Mouse (Mus musculus) gastrocnemius, postnatal 36 days (tissue): ENCODE measurements around the gene Slc25a10. TPM values are rescaled to one million over a fixed set of nuclear protein-coding genes. Genes with fewer than 3 reads are reported as not detected.

Experiments
- DNase-seq, 2 experiments: peaks; one replicate each; pipeline ENCODE4 v3.0.0; 2022
- intact Hi-C: fragments of 180-260 bp; cut with DNase I; formaldehyde crosslinking; loops from one replicate; pipeline ENCODE4 v1.15.1; 2025
- total RNA-seq, 2 experiments: library from RNA; stranded (reverse); gene quantifications; 2 replicates each; pipeline ENCODE4 v1.2.3; 2021

Slc25a10 gene
- total RNA-seq, 2 experiments from 2014 or later, result 3.7 to 4.5 TPM

GRCm38 (mm10) chr11:120483448-120483934 lies 8.1 kb upstream of the Slc25a10 start:
- intact Hi-C loops, result no loop called here
- DNase-seq, result no peak

GRCm38 (mm10) chr11:120484265-120484981 lies 7.2 kb upstream of the Slc25a10 start, which contains the start of gene Mrpl12:
Gene Mrpl12 (plus strand): TSS chr11:120484613.
- DNase-seq, result peak; percentile 83 to 85
- intact Hi-C loops, result no loop called here

- intact Hi-C loops, result no loop called here
- DNase-seq, result no peak
Observed at GRCm38 (mm10) chr11:120485251-120485650, 6.4 kb upstream of the Slc25a10 start.

DNA sequence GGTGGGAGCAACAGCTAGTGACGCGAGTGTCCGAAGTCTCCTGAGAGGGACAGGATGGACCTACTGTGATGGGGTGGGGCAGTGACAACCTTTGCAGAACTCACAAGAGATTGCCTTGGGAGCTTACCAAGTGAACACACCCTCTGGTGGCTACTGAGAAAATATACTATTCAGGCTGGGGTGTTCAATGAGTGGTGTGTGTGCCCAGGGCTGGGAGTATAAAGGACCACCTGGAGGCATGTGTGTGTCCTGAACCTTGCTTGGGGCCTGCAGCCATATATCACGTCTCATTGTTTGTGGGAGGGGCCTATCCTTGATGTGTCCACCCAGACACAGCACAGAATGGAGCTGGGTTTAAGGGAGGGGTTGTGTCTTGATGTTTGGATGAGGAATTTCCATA lies 3.1 kb upstream of the Slc25a10 start:
- intact Hi-C loops, result no loop called here
- no peak for DNase-seq

DNA sequence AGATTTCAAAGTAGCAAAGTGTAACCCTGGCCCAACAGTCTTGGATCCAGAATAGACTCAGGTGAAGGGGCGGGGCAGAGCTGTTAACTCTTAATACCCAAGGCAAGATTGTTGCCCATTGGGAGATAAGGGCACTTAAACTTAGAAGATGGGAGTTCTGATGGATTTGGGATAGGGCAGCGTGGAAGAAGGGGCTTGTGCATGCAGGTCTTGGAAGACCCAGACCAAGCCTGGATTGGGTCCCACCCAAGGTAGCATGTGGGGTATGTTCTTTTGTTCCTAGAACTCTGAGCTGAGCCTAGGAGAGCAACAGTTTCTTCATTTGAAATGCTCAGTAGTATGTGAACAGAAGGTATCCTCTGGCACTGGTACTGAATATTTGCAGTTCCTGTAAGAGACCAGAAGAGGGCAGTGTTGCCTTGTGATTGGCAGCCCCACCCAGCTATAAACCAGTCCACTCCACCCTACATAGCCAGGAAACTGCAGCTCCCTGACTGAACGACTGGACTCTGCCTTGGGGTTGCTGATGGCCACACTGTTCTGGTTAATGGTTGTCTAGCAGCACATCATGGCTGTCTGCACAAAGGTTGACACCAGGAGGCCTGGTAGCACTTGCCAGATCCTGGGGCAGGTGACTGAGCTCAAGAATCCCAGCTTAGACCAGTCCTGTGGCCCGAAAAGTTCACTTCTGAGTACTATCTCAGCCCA lies 2.4 kb upstream of the Slc25a10 start:
- DNase-seq, result peak in 1 of 2 experiments; percentile 36
- intact Hi-C loops, result no loop called here

- intact Hi-C loops, result loop anchor here (5.0 to 10.0 kb wide), 2 partner anchors 122 to 294 kb away; partner anchors contain the start of genes Gps1 and Rfng
- no peak for DNase-seq
Observed at GRCm38 (mm10) chr11:120490291-120491046, 1.2 kb upstream of the Slc25a10 start.

GRCm38 (mm10) chr11:120492024-120492877 lies 611 bp downstream of the Slc25a10 start:
- intact Hi-C loops, result loop anchor here (5.0 to 10.0 kb wide), 2 partner anchors 120 to 293 kb away; partner anchors contain the start of genes Gps1 and Rfng
- DNase-seq, result no peak

DNA sequence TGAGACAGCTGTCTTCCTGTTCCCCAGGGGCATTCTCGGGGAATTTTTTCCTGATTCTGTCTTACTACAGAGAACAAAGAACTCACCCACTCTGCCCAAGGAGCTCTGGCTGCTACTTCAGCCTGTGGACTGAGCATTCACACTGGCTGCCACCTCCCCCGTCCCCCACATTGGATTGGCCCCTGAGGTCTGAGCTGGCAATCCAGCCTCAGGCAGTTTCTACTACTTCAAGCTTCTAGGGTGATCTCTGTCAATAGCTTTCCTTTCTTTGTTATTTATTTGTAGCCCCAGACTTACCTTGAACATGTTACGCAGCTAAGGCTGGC lies 1.2 kb downstream of the Slc25a10 start:
- intact Hi-C loops, result loop anchor here (5.0 to 10.0 kb wide), 2 partner anchors 119 to 292 kb away; partner anchors contain the start of genes Gps1 and Rfng
- DNase-seq, result no peak

GRCm38 (mm10) chr11:120493351-120493750 lies 1.7 kb downstream of the Slc25a10 start:
- intact Hi-C loops, result loop anchor here (5.0 to 10.0 kb wide), 2 partner anchors 119 to 291 kb away; partner anchors contain the start of genes Gps1 and Rfng
- no peak for DNase-seq

DNA sequence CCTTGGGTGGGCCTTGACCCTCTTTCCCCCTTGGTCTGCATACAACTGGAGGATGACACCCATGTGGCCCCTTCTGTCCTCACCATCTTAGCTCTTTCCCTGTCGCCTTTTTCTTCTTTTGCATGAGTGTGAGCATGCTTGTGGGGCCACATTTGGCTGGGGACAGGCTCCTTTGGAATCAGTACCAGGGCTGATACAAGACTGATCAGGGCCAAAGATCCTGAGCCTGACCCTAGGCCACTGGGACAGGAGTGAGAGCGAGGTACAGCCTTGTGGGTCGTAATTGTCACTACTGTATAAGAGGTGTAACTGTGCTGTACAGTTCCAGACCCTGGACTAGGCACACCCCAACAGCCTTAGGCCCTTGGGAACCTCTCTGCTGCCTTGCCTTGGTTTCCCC lies 2.3 kb downstream of the Slc25a10 start:
- DNase-seq, result no peak
- intact Hi-C loops, result loop anchor here (5.0 to 10.0 kb wide), 2 partner anchors 118 to 291 kb away; partner anchors contain the start of genes Gps1 and Rfng

- intact Hi-C loops, result loop anchor here (10.0 kb wide), 1 partner anchor 287 kb away; the partner anchor contains the start of genes Gps1 and Rfng
- no peak for DNase-seq
Observed at GRCm38 (mm10) chr11:120497436-120497835, 5.8 kb downstream of the Slc25a10 start.

- no peak for DNase-seq
- intact Hi-C loops, result loop anchor here (10.0 kb wide), 1 partner anchor 287 kb away; the partner anchor contains the start of genes Gps1 and Rfng
Observed at GRCm38 (mm10) chr11:120498226-120498625, 6.6 kb downstream of the Slc25a10 start.

DNA sequence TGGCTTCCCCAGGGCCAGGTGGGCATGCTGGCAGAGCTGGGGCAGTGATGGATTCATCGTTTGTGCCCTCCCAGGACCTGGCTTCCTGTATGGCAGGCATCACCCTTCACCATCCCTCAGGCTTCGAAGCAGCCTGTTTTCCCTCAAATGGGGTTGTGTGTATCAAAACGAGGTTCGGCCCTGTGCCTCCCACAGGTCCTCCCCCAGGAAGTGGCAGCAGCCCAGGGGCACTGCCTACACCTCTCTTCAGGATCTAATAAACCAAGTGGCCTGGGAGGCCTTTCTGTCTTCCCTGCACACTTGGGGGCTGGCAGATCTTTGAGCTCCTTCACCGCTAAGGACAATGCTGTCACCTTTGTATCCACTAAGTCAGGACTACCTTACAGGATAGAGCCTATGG lies 7.3 kb downstream of the Slc25a10 start:
- intact Hi-C loops, result loop anchor here (10.0 kb wide), 1 partner anchor 286 kb away; the partner anchor contains the start of genes Gps1 and Rfng
- DNase-seq, result no peak

GRCm38 (mm10) chr11:120499894-120500293 lies 8.3 kb downstream of the Slc25a10 start:
- intact Hi-C loops, result loop anchor here (10.0 kb wide), 1 partner anchor 285 kb away; the partner anchor contains the start of genes Gps1 and Rfng
- no peak for DNase-seq

DNA sequence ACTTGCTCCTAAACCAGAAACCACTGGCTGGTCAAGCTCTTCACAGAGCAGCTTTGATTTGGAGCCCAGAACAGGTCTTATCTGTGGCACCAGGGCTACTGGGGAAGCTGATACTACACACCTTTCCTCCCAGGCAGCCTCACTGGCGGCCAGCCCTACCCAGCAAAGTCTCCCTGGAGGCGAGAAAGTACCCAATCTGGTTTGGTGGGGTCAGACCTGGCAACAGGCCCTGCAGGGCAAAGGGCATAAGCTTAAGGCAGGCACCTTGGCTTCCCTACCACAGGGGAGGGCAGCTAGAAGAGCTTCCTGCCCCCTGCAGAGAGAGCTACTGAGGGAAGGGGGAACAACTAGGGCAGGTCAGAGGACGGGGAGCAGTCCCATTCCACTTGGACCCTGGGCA lies 8.7 kb downstream of the Slc25a10 start:
- intact Hi-C loops, result no loop called here
- no peak for DNase-seq

GRCm38 (mm10) chr11:120501018-120501417 lies 9.4 kb downstream of the Slc25a10 start:
- intact Hi-C loops, result no loop called here
- no peak for DNase-seq

DNA sequence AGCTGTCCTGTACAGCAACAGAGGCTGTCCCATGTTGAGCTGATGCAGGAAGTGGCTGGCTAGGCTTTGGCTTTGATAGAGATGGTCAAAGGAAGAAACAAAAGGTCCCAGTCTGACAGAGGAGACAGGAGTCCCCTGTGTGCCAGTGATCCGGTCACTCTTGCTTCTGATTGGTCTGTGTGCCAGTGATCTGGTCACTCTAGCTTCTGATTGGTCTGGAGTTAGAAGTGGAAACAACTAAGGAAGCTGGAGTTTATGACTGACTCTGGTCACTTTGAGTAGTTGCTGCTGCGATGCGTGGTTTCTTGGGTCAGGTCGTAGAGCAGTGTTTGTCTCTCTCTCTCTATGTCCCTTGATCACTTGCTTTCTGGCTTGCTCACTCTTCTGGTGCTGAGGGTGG lies 10.1 kb downstream of the Slc25a10 start:
- no peak for DNase-seq
- intact Hi-C loops, result no loop called here

DNA sequence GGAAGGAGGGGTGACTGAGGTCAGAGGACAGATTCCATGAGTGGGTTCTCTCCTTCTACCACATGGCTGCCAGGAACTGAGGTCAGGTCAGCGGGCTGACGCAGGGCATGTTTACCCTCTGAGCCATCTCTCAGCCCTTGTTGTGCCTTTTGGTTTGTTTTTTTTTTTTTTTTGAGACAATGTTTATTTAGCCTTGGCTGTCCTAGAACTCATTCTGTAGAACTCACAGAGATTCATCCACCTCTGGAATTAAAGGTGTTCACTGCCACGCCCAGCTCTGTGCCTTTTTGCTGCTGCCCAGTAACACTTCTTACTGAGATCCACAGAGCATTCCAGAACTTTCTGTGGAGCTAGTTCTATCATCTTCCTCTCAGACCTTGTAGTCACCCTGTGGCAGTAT lies 14.0 kb downstream of the Slc25a10 start:
- intact Hi-C loops, result no loop called here
- no peak for DNase-seq

- intact Hi-C loops, result no loop called here
- no peak for DNase-seq
Observed at GRCm38 (mm10) chr11:120506899-120507298, 15.3 kb downstream of the Slc25a10 start.
